Mouse (Mus musculus): Measurements from ENCODE around the gene Crisp4.
A peak's percentile ranks its signal among the peaks of the same experiment; 100 is the strongest.

Gene Crisp4

GRCm38 (mm10) chr1:18145802-18146201 lies at the start of gene Crisp4:
TSS of gene Crisp4 (minus strand) at chr1:18145902.
- DNase-seq (ENCODE audit: low spot score) = no peak

DNA sequence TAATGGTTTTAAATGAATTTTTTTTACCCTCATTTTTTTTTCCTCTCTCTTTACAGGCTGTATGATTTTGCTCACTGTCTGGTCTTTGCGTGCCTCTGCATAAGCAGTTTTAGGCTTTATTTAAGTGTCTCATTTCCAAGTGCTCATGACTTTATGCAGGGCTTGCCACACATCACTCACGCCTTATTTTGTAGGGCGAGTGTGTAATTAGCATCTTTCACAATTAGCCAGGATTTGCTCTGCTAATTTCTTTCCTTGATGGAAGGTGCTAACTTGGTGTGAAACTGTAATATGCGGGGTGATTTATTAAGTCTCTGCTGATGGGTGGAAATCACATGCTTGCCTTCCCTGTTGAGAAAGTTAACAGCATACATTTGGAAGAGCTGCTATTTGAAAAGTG lies 46.0 kb upstream of the Crisp4 start:
- DNase-seq (ENCODE audit: low spot score) = no peak

- DNase-seq (ENCODE audit: low spot score) = no peak
Observed at GRCm38 (mm10) chr1:18190714-18191712, 45.3 kb upstream of the Crisp4 start.

- peak; percentile 40 for DNase-seq (ENCODE audit: low spot score)
Observed at GRCm38 (mm10) chr1:18181167-18181566, 35.5 kb upstream of the Crisp4 start.

GRCm38 (mm10) chr1:18170573-18170972 lies 24.9 kb upstream of the Crisp4 start:
- no peak for DNase-seq (ENCODE audit: low spot score)

GRCm38 (mm10) chr1:18168261-18168660 lies 22.6 kb upstream of the Crisp4 start:
- peak; percentile 37 for DNase-seq (ENCODE audit: low spot score)

DNA sequence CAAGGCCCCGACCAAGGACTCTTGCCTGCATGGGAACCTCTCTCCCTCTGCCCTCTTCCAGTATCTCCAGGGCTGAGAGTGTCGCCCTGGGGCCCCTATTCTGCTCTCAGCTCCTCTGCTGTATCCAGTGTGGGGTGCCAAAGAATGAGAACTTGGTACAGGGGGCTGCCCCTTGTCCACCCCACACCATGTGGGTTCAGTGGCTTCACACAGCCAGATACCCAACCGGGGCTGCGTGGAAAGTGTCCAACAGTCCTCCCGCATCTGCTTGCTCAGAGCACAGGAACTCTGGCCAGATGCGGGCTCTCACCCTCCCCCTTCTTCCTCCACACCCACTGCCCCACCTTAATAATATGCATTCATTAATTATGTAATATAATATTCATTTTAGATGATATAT lies 13.4 kb upstream of the Crisp4 start:
- no peak for DNase-seq (ENCODE audit: low spot score)

DNA sequence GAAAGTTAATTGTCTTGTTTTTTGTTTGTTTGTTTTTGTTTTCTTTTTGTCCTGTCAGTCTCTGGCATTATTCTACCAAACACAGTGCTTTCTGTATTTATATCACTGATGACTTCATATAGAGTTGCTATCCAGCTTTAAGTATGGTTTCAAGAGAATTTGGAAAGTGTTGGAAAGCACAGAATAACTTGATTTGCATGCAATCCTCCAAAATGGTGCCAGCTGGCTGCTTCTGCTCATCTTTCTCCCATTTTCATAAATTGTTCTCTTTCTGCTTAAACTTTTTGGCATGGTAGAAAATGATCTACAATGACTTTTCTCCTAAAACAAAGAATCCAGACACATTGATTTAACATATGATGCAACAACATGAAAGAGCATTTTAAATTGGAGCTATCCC lies 2.5 kb upstream of the Crisp4 start:
- no peak for DNase-seq (ENCODE audit: low spot score)

DNA sequence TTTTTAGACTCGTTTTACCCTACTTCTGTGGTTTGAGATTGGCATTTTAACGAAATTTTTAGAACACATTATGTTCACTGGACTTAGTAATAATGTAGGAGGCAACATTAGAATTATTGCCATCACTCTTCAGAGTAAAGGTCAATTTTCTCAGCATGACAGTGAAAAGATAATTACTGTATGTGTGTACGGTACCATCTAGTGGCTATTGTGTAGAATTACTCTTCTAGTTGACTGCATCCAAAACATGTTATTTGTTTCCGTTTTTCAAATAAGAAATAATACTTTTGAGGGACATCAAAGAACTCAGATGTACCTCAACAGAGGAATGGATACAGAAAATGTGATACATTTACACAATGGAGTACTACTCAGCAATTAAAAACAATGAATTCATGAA lies 14.0 kb downstream of the Crisp4 start:
- DNase-seq (ENCODE audit: low spot score) = no peak

GRCm38 (mm10) chr1:18129983-18130382 lies 15.7 kb downstream of the Crisp4 start:
- DNase-seq (ENCODE audit: low spot score) = no peak

- peak; percentile 16 for DNase-seq (ENCODE audit: low spot score)
Observed at GRCm38 (mm10) chr1:18106720-18107355, 38.9 kb downstream of the Crisp4 start.

DNA sequence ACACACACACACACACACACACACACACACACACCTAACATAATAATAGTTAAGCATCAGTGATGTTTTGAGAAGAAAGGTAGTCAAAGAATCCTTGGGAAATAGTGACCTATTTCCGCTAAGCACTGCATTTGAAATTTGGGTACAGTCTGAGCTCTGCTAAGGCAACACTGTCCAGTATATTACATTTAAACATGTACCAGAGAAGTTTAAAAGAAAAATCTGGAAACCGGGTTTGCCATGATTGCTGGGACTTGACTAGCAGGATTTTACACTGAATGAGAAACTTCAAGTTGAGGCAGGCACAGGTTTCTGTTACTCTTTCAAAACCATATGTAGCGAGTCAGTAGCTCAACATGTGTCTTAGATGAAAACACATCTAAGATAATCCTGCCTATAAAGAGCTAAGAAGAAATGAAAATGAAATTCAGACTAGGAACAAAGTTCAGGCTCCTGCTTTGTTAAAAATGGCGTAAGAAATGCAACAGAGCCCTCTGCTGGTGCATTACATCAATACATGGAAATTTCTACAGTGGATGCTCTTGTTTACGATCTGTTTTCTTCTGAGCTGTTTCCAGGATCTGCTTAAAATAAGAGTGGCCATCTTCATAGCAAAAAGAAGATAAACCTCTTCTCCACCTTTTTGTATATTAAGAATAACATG lies 39.7 kb downstream of the Crisp4 start:
- peak; percentile 21 for DNase-seq (ENCODE audit: low spot score)

DNA sequence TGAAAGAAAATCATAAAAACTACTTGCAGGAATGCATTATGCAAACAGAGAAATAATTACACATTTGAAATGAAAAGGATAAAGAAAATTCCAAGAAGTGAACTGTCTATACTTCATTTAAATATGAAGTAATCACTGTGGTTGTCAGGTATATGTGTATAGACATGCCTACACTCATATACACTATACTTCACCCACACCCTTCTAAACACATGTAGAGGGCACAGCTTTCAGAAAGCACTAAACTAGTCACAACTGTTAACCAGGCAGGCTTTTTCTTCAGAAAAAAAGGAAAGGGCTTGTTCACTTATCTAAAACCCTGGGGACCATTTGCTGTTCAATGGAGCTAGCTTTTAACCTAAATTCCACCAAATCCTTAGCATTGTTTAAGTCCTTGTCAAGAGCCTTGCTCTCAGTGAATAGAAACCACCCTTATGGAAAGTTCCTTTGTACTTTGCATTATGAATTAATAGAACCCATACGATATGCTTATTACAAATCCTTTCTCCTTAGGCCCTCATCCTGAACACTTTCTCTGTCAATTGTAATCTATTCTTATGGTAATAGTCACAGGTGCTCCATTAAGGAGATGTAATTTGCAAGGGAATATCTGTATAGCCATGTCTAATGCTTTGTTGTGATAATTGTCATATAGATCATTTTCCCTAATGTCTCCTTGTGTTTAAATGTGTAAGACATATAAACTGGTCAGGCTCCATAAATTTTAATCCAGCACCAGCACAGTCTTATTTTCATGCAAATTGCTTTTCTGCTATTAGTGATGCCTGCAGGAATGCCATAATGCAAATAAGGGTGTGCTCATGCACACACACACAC lies 40.5 kb downstream of the Crisp4 start:
- DNase-seq (ENCODE audit: low spot score) = no peak
